ENCODE assay signal across 12 mouse cellular contexts in the genomic region with DNA sequence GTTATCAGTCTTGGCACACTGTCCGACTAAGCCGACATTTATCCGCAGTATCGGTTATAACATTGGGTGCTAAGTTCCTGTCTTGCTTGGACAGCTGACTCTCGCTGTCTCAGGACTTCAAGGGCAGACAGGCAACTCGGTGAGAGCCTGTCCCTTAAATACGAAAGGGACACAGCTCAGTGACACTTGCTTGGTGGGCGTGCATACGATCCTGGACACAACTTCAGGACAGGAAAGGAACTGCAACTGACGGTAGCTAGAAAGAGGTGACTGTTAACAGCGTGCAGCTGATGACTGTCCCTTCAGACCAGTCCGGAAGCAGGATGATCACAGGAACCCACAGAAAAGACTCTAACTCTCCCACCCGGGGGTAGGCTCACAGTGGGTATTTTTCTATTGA. TPM values are rescaled to one million over a fixed set of nuclear protein-coding genes. Genes with fewer than 3 reads are reported as not detected.
DNase-seq lines count a peak whose midpoint lies in the region; ATAC-seq and TF ChIP-seq lines count a peak whose summit lies in the region.
"Had no signal": no experiment of that assay in that cellular context is flagged by ENCODE, and none has a peak within 500 bp of the region (broad histone marks: within the 10 kb centered on the region; RNA-seq: fewer than 3 reads in every experiment).

No protein-coding gene starts in this region.

- TF ChIP-seq CTCF in kidney, postnatal 0 days (IDR thresholded peaks at IDR 0.05; ENCODE audit: low read depth), result peak; percentile 45

- WGBS in heart, embryonic 11.5 days (ENCODE audit: insufficient replicate concordance), result 48% methylated on average over 13 of the region's 13 CpGs
- WGBS in kidney, postnatal 0 days, result 25% methylated on average over 13 of the region's 13 CpGs

- ATAC-seq in heart, embryonic 11.5 days (replicated peaks; ENCODE audit: insufficient number of reproducible peaks, low FRiP score, low TSS enrichment), result no peak
- ATAC-seq in kidney, postnatal 0 days (replicated peaks; ENCODE audit: low FRiP score, low read depth), result no peak
- peak; percentile 57 for ATAC-seq in granulocyte monocyte progenitor cell, adult 5-6 weeks (replicated peaks; ENCODE audit: poor library complexity, severe bottlenecking)
- ATAC-seq: CD4-positive, CD25-positive, alpha-beta regulatory T cell, adult 4 months had no signal

- DNase-seq in heart, postnatal 14 days, result no peak
- peak; percentile 46 for DNase-seq in kidney, postnatal 0 days (ENCODE audit: low spot score)
- DNase-seq in kidney, adult 18-20 months, result no peak
- DNase-seq in ES-CJ7 (ENCODE audit: low read depth, low spot score) (peak; percentile 15), MN1 (ENCODE audit: low spot score) (no peak)
- DNase-seq in spleen, postnatal 4 days (ENCODE audit: low spot score in 2 of 2), result no peak
- DNase-seq: cerebellum, adult 8-10 months; lung, postnatal 14 days had no signal

- H3K4me3 ChIP-seq in heart, embryonic 11.5 days (ENCODE audit: low read depth, low read length), result no peak overlapping the region
- H3K4me3 ChIP-seq in kidney, postnatal 0 days (replicated peaks; ENCODE audit: low read depth, low read length), result no peak overlapping the region
- H3K4me3 ChIP-seq: neural tube, embryonic 13.5 days had no signal

- intact Hi-C loops in heart, postnatal 14 days (cut with DNase I), result no loop called here

- no peaks in the 10 kb centered on the region for H3K9me3 ChIP-seq in heart, embryonic 11.5 days (replicated peaks; ENCODE audit: control insufficient read depth, low read length)
- H3K9me3 ChIP-seq in kidney, postnatal 0 days (replicated peaks; ENCODE audit: low read length), result no peaks in the 10 kb centered on the region
- H3K9me3 ChIP-seq: neural tube, embryonic 13.5 days had no signal

- H3K27me3 ChIP-seq in heart, embryonic 11.5 days (ENCODE audit: control insufficient read depth, insufficient read depth, low read length), result no peaks in the 10 kb centered on the region
- no peaks in the 10 kb centered on the region for H3K27me3 ChIP-seq in kidney, postnatal 0 days (ENCODE audit: insufficient read depth, low read length)

- no peak overlapping the region for H3K27ac ChIP-seq in heart, embryonic 11.5 days (ENCODE audit: low read depth, low read length)
- no peak overlapping the region for H3K27ac ChIP-seq in kidney, postnatal 0 days
- H3K27ac ChIP-seq: neural tube, embryonic 13.5 days had no signal

- H3K4me1 ChIP-seq in heart, embryonic 11.5 days (ENCODE audit: control insufficient read depth, insufficient read depth, low read length), result no peaks in the 10 kb centered on the region
- no peaks in the 10 kb centered on the region for H3K4me1 ChIP-seq in kidney, postnatal 0 days (replicated peaks; ENCODE audit: insufficient read depth, low read length)
- H3K4me1 ChIP-seq: neural tube, embryonic 13.5 days had no signal

- peak overlapping the region; percentile 1; the same call in 1 of the 2 replicates for H3K4me2 ChIP-seq in heart, embryonic 11.5 days
- H3K4me2 ChIP-seq in kidney, postnatal 0 days (ENCODE audit: low read length), result peak overlapping the region; percentile 11
- H3K4me2 ChIP-seq: neural tube, embryonic 13.5 days had no signal

- no peaks in the 10 kb centered on the region for H3K36me3 ChIP-seq in heart, embryonic 11.5 days (ENCODE audit: control insufficient read depth, insufficient read depth, low read length)
- H3K36me3 ChIP-seq in kidney, postnatal 0 days (ENCODE audit: insufficient read depth, low read length), result no peaks in the 10 kb centered on the region
- H3K36me3 ChIP-seq: neural tube, embryonic 13.5 days had no signal

- no peak overlapping the region for H3K9ac ChIP-seq in heart, embryonic 11.5 days (ENCODE audit: low read depth, low read length)
- H3K9ac ChIP-seq in kidney, postnatal 0 days (ENCODE audit: low read depth, low read length), result no peak overlapping the region
- H3K9ac ChIP-seq: neural tube, embryonic 13.5 days had no signal

RNA-seq across cellular contexts. Expression of a gene that starts 27.8 kb away (rescaled TPM):
- 20.4 and 23.1 TPM in 2 replicates for polyA plus RNA-seq in heart, embryonic 11.5 days (2014; fragmentation: Nextera tagmentation; extraction: Ambion mirVana)
- 10 to 100 TPM; 62.5 to 63.6 TPM for total RNA-seq in heart, postnatal 14 days (2021)
- 10.3 and 10.9 TPM in 2 replicates for polyA plus RNA-seq in kidney, postnatal 0 days (2015; fragmentation: Nextera tagmentation; extraction: Ambion mirVana)
- total RNA-seq in granulocyte monocyte progenitor cell, adult 5-6 weeks (2014; fragmentation: Nextera tagmentation), result 0.75 and 3.4 TPM in 2 replicates
- 3.7 TPM in 2 replicates for total RNA-seq in granulocyte monocyte progenitor cell, adult 5-6 weeks (2017)

Comparison
In these comparisons a context has a peak if more than half of its experiments do, and no peak if none do; other contexts are left out.
1. DNase-seq: peak in kidney, postnatal 0 days (single experiment) and ES-CJ7 (single experiment); none in heart, postnatal 14 days (0 of 2), kidney, adult 18-20 months (single experiment), spleen, postnatal 4 days (0 of 2) and MN1 (single experiment).
2. RNA of a gene that starts 27.8 kb away (total RNA-seq): 62.5 to 63.6 TPM in heart, postnatal 14 days; 0.75 to 3.7 TPM in granulocyte monocyte progenitor cell, adult 5-6 weeks; every median in the first group is over 10 times any median in the second.